Mouse (Mus musculus) gastrocnemius, postnatal 36 days (tissue): ENCODE measurements around the gene Emp2. TPM values are rescaled to one million over a fixed set of nuclear protein-coding genes. Genes with fewer than 3 reads are reported as not detected.

Source experiments
- DNase-seq, 2 experiments: peaks; one replicate each; pipeline ENCODE4 v3.0.0; 2022
- intact Hi-C: fragments of 180-260 bp; cut with DNase I; formaldehyde crosslinking; loops from one replicate; pipeline ENCODE4 v1.15.1; 2025
- long read RNA-seq, 2 experiments: library from polyadenylated mRNA; stranded (forward); transcript quantifications; one replicate each; pipeline ENCODE4 v2.0.0; 2021
- total RNA-seq, 2 experiments: library from RNA; stranded (reverse); gene quantifications; 2 replicates each; pipeline ENCODE4 v1.2.3; 2021

Gene Emp2
- total RNA-seq, result 1 to 10 TPM; 4.3 to 4.9 TPM
- long read RNA-seq, experiment 1, transcript Emp2-201 (5 exons, 3,440 nt), result major isoform, 5 of 6 reads
- long read RNA-seq, experiment 1, partial matches to known transcripts, result 1 of 6 reads
- long read RNA-seq, experiment 1, other reads (novel, unspliced or antisense), result 0 of 6 reads
- long read RNA-seq, experiment 2, partial matches to known transcripts, result 0 of 3 reads
- long read RNA-seq, experiment 2, other reads (novel, unspliced or antisense), result 1 of 3 reads

DNA sequence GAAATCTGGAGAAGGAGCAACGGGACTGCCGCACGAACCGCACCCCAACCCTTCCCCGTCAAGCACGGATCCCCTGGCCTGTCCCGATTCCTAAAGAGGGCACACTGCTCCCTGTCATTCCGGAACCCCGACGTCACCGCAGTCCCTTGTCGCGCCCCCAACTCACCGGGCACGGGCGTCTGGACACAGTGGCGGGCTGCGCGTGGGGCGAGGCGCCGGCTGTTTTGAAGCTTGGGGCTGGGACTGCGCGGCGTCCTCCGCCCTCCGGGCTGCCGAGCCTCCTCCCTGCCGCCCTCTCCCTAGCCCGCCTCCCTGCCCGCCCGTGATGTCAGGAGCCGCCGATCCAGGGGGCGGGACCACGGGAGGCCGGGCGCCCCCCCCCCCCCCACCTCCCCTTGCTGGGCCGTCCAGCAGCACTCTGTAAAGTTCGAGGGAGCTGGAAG, at the start of gene Emp2:
TSS of gene Emp2 (minus strand) at position 323 of the 443 bp plus-strand sequence.
- DNase-seq, result peak; percentile 43 to 54
- intact Hi-C loops, result no loop called here

DNA sequence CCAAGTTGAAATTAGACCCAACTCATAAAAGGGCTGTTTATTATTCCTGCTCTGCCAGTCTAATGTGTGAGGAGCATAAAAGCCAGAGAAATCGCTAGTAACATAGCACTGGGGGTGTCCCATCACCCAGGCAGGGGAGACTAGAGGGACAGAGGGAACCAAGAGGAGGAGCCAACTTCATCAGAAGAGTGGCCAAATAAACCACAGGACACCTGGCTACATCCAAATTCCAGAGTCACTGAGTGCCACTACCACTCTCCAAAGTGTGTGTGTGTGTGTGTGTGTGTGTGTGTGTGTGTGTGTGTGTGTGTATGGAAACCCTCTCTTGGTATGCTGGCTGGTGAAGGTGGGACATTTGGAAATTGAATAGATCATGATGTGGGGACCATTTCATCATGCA, 49.3 kb upstream of the Emp2 start:
- intact Hi-C loops, result no loop called here

DNA sequence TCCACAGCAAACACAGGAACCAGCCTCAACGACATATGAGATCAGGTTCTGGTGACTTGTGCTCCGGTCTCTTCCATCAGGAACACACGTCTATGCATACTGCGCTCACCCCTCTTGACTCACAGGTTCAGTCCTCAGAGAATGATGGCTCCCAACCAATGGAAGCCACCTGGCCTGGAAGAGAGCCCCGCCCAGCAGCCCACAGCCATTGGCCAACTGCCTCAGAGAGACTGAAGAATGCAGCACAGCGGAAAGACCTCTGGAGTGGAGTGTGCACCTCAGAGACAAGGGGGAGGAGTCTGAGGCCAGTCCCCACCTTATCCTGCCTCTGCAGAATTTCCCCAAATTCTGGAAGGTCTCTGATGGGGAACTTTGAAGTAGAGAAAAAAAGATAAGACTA, 45.5 kb upstream of the Emp2 start:
- intact Hi-C loops, result no loop called here
- no peak for DNase-seq

More for the DNA sequence above, 49.3 kb upstream of the Emp2 start:
- DNase-seq, result no peak

DNA sequence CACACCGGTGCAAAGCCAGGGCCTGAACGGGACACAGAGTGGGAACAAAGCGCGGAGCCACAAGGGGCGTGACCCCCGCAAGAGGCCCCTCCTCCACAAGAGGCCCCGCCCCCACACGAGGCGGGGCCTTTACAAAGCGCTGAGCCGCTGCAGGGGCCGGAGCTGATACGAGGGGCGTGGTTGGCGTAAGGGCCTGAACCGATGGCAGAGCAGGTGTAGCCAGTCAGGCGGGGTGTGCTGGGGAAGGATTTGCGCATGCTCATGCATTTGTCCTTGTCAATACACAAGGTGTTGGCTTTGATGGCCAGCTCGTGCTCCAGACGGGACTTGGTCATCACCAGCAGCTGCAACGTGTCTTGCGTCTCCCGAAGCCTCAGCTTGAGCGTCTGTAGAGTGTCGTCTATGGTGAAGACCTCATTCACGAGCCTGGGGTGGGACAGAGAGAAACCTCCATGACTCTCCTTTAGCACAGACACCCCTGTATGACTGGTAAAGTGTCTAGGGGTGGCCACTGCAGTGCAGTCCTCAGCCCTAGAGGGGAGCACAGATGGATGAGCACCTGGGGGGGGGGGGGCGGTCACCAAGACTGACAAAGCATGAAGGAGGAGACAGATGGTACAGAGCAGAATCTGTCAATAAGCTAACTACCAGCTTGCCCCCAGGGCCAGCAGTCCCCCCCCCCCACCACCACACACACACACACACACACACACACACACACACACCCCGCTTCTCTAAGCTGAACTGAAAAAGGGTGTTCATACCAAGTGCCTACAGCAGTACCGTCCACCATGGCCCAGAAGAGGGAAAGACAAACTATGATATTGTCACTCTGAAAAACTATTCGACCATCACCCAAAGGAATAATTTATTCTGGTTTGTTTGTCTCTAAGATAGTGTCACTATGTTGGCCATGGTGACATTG, 44.5 kb upstream of the Emp2 start:
- DNase-seq, result no peak
- intact Hi-C loops, result no loop called here

DNA sequence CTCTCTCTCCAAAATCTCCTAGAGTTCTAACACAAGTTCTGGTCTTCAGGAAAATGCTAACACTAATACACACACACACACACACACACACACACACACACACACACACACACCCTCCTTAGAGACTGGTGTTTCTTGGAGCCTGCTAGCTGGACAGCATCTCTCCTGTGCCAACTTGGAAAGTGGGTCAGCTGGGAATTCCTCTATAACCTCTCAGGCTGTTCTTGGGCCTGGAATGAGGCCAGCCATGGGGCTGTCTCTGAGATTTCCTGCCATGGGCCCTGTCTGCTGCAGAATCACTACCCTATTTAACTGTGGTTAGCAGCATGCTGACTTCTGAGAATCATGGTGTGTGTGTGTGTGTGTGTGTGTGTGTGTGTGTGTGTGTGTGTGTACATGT, 41.2 kb upstream of the Emp2 start:
- intact Hi-C loops, result no loop called here
- DNase-seq, result no peak

DNA sequence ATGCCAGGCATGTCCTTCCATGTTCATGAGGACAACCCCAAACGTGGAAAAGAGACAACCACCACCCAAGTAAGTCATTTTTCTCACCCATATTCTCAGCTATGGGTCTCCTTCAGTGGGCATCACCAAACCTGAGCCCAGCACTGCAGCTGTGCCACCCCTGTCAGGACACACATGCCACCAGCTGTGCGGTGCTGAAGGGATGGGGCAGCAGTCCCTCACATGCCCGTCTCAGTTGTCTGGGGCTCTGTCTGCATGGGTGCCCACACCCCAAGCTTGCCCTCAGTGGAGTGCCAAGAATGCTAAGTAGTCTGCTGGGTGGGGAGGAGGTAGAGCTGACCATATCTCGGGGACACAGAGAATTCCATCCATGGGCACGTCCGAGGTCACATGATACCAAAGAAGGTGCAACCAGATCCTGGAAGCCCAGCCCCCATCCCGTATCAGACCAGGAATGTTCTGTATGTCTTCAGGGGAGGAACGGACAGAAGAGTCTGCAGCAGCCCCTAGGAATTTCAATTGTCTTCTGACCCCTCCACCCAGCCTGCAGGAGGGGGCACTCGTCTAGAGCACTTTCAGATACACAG, 37.4 kb upstream of the Emp2 start:
- intact Hi-C loops, result no loop called here
- DNase-seq, result no peak

DNA sequence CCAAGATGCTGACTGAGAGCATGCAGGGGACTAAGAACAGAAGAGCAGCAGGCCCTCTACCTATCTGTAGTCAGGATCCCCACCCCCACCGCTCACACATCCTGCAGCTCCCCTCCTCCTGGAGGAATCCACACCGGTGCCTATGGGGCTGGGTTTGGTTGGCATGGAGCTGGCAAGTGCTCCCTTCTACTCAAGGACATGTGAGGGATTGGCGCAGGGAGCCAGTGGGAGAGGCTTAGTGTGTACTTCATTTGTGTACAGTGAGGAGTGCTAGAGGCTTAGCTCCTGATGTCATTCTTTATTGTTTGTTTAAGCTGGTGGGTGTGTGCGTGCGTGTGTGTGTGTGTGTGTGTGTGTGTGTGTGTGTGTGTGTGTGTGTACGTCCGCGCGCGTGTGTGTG, 36.1 kb upstream of the Emp2 start:
- no peak for DNase-seq
- intact Hi-C loops, result no loop called here

DNA sequence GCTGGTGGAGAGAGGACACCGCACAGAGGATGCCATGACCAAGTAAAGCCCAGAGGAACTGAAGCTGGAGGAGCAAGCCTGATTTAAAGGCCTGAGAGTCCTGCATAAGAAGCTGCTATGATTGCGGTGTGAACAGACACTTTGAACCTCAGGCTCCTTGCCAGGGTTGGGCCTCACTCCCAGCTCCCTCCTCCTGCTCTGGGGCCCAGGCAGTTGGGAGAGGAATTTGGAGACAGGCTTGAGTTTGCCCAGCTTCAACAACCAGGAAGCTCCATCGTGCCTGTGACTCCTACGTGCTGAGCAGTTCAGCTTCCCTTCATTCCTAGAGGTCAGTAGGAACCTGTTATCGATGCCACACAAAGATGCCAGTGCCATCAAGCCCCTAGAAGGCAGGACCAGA, 35.7 kb upstream of the Emp2 start:
- DNase-seq, result no peak
- intact Hi-C loops, result no loop called here

DNA sequence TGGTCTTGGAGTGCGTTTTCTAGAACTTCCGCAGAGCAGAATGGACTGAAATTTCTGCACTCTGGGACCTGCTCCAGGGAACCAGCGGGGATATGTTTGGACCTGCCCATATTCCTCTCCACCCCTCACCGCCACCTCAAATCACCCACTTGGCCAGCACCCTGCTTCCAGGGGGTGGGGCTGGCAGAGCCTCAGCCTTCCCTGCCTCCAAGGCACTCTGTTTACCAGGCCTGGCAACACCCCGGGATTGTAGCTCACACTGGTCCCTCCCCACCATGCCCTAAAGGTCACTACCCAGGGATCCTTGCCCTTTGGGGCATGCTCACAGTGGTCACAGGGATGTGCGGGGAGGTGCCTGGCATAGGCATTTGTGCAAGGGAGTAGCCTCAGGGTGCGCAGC, 33.8 kb upstream of the Emp2 start:
- intact Hi-C loops, result no loop called here
- no peak for DNase-seq

DNA sequence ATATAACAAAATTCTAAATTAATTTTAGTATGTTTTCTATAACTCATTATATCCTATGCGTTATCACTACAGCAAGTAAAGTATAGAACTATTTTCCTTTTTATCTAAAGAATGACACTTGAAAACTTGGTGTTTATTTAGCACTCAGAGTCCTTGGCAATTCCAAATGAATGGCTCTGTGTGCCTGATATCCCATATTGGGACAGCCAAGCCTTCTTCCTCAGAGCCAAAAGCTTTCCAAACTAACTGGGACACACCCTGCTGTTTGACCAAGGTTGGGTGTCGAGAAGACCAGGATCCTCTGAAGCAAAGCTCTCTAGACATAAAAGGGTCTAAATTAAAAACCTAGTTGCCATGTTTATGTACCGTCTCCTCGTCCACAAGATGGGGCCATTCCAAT, 27.3 kb upstream of the Emp2 start:
- intact Hi-C loops, result no loop called here
- DNase-seq, result no peak

DNA sequence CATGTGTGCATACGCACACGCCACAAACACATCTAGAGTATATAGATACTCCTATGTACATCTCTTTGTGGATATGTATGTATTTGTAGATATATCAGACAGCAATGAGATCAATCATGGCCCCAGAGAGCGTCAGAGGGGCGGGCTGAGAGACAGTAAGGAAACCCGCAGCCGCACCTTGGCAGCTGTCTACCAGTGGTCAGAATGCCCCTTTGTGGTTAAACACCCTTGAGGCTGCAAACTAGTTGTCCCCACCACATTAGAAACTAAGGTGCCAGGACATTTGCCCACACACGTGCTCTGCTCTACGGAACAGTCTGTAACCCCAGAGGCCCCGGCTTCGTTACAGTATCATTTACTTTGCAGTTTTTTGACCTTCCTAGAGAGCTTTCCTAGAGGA, 26.2 kb upstream of the Emp2 start:
- no peak for DNase-seq
- intact Hi-C loops, result no loop called here

DNA sequence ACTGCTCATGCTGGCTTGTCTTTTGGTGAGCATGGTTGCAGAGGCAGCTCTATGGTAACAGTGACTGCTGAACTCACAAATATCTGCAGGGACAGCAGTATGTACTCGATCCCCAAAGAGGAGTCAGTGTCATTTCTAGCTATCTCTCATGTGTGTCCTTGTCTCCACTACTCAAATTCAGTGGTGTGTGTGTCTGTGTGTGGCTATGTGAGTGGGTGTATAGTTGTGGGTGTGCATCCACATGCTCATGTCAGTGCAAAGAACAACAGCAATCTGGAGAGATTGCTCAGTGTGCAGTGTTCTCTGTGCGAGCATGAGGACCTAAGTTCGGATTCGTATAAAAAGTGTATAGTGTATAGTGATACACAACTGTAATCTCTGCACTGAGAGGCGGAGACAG, 24.8 kb upstream of the Emp2 start:
- intact Hi-C loops, result loop anchor here (1.0 kb wide), 1 partner anchor 16 kb away; no protein-coding TSS in a partner anchor
- no peak for DNase-seq

DNA sequence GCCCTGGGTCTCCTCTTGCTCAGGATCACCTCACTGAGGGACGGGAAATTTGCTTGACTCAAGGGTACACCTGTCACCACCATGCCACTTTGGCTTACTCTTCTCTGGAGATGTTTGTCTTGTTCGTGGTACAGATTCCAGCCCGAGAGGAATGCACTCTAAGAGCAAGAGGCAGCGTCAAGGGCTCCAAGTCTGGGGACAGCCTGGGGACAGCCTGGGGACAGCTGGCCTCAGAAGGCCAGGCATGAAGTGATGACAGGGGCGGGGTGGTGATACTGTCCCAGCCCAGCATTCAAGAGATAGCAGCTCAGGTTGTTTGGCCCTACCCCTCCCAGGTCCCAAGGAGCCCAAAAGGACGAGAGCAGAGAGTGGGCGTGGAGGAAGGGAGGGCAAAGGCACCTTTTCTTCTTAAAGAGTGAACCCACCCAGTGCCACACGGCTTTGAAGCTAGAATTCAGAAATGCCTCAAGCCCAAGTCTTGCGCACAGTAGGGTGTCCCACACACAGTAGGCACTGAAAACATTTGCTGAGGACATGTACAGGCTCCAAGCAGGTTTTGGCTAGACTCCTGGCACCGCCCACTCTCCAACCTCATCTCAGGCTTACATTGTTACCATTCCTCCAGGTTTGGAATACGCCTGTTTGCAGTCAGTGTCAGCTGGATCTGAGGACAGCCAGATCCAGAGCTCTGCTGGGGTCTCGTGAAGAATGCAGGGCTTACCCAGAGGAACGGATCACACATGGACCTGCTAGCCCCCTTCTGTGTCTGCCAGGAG, 23.8 kb upstream of the Emp2 start:
- intact Hi-C loops, result loop anchor here (1.0 kb wide), 1 partner anchor 15 kb away; no protein-coding TSS in a partner anchor
- DNase-seq, result no peak

DNA sequence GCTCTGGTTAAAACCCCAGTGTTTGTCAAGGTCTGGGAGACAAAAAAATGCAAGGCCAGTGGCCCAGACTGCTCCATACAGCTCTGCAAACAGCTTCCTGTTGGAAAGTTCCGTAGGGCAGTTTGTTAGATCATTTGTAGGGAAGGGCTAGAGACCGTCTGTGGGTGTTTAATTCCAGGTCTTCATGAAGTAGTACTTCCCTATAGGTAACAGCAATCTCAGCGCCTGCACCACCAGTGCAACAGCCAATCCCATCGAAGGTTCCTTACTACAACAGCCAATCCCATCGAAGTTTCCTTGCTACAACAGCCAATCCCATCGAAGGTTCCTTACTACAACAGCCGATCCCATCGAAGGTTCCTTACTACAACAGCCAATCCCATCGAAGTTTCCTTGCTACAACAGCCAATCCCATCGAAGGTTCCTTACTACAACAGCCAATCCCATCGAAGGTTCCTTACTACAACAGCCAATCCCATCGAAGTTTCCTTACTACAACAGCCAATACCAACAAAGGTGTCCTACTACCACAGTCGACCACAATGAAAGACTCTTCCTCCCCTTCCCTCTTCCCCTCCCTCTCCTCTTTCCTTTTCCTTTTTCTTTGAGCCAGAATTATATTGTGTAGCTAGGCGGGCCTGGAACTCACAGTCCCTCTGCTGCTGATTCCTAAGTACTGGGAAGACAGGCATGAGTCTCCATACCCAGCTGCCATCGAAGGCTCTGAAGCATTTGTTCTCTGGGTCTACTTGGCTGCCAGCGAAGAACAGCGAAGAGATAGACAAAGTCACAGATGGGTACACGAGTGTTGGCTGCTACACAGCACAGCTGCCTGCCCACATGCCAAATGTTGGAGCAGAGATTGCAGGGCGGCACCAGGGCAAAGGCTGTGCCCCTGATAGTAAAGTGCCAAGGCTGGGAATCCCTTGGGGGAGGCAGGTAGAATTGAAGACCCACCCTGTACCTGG, 23.0 kb upstream of the Emp2 start:
- intact Hi-C loops, result no loop called here
- no peak for DNase-seq

DNA sequence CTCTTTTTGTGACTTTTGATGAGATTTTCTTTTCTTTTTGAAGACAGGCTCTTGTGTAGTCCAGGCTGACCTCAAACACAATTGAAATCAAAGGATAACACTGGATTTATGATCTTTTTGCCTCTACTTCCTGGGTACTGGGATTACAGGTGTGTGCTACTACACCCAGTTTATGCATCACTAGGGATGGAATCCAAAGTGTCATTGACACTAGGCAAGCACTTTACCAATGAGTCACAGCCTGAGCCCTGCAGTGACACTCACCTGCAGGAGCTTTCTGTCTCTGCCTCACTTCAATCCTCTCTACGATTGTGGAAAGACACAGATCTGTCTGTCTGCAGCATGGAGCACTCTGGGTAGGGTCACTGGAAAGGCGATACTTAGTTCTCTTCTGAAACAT, 22.2 kb upstream of the Emp2 start:
- no peak for DNase-seq
- intact Hi-C loops, result no loop called here

DNA sequence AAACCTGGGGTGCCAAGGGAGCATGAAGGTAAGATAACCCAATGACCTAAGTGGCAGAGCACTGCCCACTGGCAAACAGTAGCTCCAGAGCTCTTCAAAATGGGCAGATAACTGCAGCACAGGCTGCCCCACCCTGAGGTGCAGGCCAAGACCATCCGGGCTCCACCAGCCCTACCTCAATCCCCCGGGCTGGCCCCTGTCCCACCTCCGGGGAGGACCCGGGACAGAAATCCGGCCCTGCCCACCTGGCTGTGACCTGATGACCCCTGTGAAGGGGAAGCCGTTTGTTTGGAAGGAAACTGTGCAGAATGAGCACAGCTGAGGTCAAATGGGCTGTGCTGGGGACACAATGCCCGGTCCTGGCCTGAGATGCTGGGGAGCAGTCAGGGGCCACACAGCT, 19.0 kb upstream of the Emp2 start:
- no peak for DNase-seq
- intact Hi-C loops, result no loop called here

DNA sequence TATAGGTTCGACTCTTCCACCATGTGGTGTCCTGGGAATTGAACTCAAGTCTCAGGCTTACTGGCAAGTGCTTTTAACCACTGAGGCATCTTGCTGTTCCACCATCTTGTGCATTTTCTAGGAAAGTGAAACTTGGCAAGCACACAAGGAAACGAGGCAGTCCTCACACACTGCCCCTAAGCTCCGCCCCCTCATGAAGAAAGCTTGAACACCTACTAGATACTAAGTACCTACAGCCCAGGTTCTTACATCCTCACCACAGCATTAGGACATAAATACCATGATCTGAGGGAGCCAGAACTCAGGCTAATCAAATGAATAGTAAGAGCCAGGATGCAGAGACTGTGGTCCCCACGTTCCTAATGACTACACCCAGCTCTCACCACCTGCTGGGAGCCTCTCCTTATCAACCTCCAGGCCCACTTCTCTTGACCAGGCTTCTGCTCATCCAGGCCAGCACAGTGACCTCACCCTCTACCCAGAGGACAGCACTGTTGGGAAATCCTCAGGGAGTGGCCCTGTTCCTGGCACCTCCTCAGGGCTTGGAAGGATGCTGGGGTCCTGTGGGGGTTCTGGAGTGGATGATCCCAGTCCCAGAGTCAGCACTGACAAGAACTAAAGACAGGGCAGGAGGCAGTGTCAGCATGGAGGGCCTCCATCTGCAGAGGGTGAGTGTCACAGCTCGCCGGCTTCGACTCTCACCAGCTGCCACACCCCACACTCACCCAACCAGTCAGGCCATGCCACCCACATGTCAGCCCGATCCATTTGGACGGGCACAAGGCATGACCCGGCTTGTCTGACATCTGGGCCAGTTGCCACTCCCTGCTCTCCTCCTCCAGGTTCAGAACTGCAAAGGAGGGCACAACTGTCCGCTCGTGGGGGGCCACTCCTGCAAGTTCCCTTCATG, 17.1 kb upstream of the Emp2 start:
- no peak for DNase-seq
- intact Hi-C loops, result no loop called here

DNA sequence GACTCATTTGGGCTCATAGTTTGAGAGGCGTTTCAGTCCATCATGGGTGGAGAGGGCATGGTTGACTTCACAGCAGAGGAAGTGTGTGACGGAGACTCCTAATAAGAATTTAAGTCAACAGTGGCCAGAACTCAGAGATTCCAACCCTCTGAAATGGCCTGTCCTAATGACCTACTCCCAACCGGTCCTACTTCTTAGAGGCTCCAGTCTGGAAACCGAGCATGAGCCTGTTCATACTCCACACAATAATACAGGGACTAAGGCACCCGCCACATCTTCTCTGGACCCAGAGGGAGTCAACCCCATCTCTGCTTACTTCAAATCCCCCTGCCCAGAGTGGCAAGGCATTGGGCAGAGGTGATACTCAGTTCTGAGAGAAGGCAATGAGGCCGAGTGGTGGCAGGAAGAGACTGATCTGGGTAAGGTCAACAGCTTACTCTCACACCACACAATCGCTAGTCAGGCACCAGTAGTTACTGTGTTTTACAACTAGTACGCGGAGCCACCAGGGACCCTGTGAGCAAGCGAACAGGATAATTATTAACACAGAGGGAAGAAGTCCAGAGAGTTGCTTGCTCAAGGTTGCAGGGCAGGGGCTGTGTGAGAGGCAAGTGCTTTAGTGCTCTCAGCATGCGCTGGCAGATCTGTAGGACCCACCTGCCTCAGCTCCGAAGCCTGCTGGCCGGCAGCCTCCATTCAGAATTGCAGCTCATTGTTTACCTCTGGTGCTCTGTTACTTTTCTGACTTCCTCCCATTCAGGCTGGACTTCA, 14.0 kb upstream of the Emp2 start:
- intact Hi-C loops, result no loop called here

More for the DNA sequence above, 14.0 kb upstream of the Emp2 start:
- no peak for DNase-seq
